Mouse (Mus musculus): ENCODE data around the gene Kank4.

- no peak for TF ChIP-seq CTCF (IDR thresholded peaks at IDR 0.05; ENCODE audit: low read depth, low read length)
- TF ChIP-seq POLR2A (IDR thresholded peaks at IDR 0.05; ENCODE audit: insufficient read depth, low read length) = no peak
- no peak for TF ChIP-seq EP300 (IDR thresholded peaks at IDR 0.05; ENCODE audit: insufficient read depth, low read depth, low read length)
These were observed 41.0 kb upstream of the Kank4 start for GRCm38 (mm10) chr4:98858151-98858855.

All from ES-Bruce4 (cell line).